In genomic region chr4:148115467-148115866, GRCm38 (mm10) we compare ENCODE assay signal across 7 mouse cellular contexts. TPM values are rescaled to one million over a fixed set of nuclear protein-coding genes. Genes with fewer than 3 reads are reported as not detected.
A peak's percentile ranks its signal among the peaks of the same experiment; 100 is the strongest.
DNase-seq lines count a peak whose midpoint lies in the region; ATAC-seq lines count a peak whose summit lies in the region.

No protein-coding gene starts in this region.

- H3K4me2 ChIP-seq in limb, embryonic 12.5 days, result peak overlapping the region; percentile 34
- 0 out of 2 replicates have a peak overlapping the region, but pooled peaks have one; percentile 20 for H3K4me2 ChIP-seq in midbrain, embryonic 14.5 days (ENCODE audit: low read length)

- DNase-seq in 3134 (ENCODE audit: extremely low read depth, insufficient read length, low spot score), result peak; percentile 56
- DNase-seq in 416B (ENCODE audit: low read depth), result peak; percentile 90
- DNase-seq in embryo, embryonic 9.5 days (ENCODE audit: extremely low spot score), result peak; percentile 62
- DNase-seq in hindbrain, embryonic 10.5 days (ENCODE audit: low spot score), result peak; percentile 61
- peak; percentile 48 for DNase-seq in midbrain, embryonic 14.5 days
- DNase-seq in layer of hippocampus, postnatal 25 days (ENCODE audit: extremely low spot score in 1 of 2, low spot score in 1 of 2), result no peak

- H3K27ac ChIP-seq in hindbrain, embryonic 10.5 days, result peak overlapping the region; percentile 81
- H3K27ac ChIP-seq in limb, embryonic 12.5 days, result 0 out of 2 replicates have a peak overlapping the region, but pooled peaks have one; percentile 18
- H3K27ac ChIP-seq in midbrain, embryonic 14.5 days (replicated peaks; ENCODE audit: low read depth, low read length), result peak overlapping the region; percentile 71

- peak; percentile 29 for ATAC-seq in limb, embryonic 12.5 days (ENCODE audit: insufficient number of reproducible peaks, insufficient read depth, low FRiP score, low TSS enrichment, low read depth)
- ATAC-seq in midbrain, embryonic 14.5 days (ENCODE audit: low FRiP score, low TSS enrichment), result peak; percentile 43; the same call in 1 of the 2 replicates

- H3K4me3 ChIP-seq in hindbrain, embryonic 10.5 days, result peak overlapping the region; percentile 22
- H3K4me3 ChIP-seq in limb, embryonic 12.5 days (replicated peaks), result peak overlapping the region; percentile 1; the same call in 1 of the 2 replicates
- H3K4me3 ChIP-seq in midbrain, embryonic 14.5 days (replicated peaks; ENCODE audit: low read depth, low read length), result no peak overlapping the region

- peaks cover 30% of the 10 kb centered on the region for H3K36me3 ChIP-seq in hindbrain, embryonic 10.5 days
- no peaks in the 10 kb centered on the region for H3K36me3 ChIP-seq in limb, embryonic 12.5 days
- H3K36me3 ChIP-seq in midbrain, embryonic 14.5 days (ENCODE audit: control insufficient read depth, insufficient read depth, low read length), result peaks cover 32% of the 10 kb centered on the region

- no peak overlapping the region; the same call in 1 of the 2 replicates for H3K9ac ChIP-seq in limb, embryonic 12.5 days (replicated peaks)
- H3K9ac ChIP-seq in midbrain, embryonic 14.5 days (replicated peaks; ENCODE audit: low read length), result no peak overlapping the region; the same call in 1 of the 2 replicates

- H3K27me3 ChIP-seq in hindbrain, embryonic 10.5 days (ENCODE audit: insufficient read depth, poor library complexity, severe bottlenecking), result peaks cover 9% of the 10 kb centered on the region
- H3K27me3 ChIP-seq in limb, embryonic 12.5 days, result 0 out of 2 replicates have a peak, but pooled peaks cover 4% of the 10 kb centered on the region
- H3K27me3 ChIP-seq in midbrain, embryonic 14.5 days (ENCODE audit: control insufficient read depth, insufficient read depth, low read length), result no peaks in the 10 kb centered on the region

- 4% methylated on average over 15 of the region's 15 CpGs for WGBS in hindbrain, embryonic 10.5 days
- WGBS in limb, embryonic 12.5 days, result 4% methylated on average over 15 of the region's 15 CpGs
- 9% methylated on average over 15 of the region's 15 CpGs for WGBS in midbrain, embryonic 14.5 days

- peaks cover 22% of the 10 kb centered on the region for H3K4me1 ChIP-seq in hindbrain, embryonic 10.5 days (replicated peaks)
- peaks cover 11% of the 10 kb centered on the region for H3K4me1 ChIP-seq in limb, embryonic 12.5 days (replicated peaks)
- peaks cover 10% of the 10 kb centered on the region for H3K4me1 ChIP-seq in midbrain, embryonic 14.5 days (ENCODE audit: control insufficient read depth, insufficient read depth, low read length)

- peaks cover 8% of the 10 kb centered on the region; the same call in 1 of the 2 replicates for H3K9me3 ChIP-seq in hindbrain, embryonic 10.5 days
- H3K9me3 ChIP-seq in limb, embryonic 12.5 days, result peaks cover 8% of the 10 kb centered on the region; the same call in 1 of the 2 replicates
- H3K9me3 ChIP-seq in midbrain, embryonic 14.5 days (ENCODE audit: control insufficient read depth, low read length), result no peaks in the 10 kb centered on the region

RNA-seq across cellular contexts. Expression of gene Mad2l2, which starts 14.7 kb away (rescaled TPM):
- polyA plus RNA-seq in hindbrain, embryonic 10.5 days (2016; fragmentation: Nextera tagmentation; extraction: Ambion mirVana), result 74.3 and 86.9 TPM in 2 replicates
- polyA plus RNA-seq in limb, embryonic 12.5 days (2016; fragmentation: Nextera tagmentation; extraction: Ambion mirVana), result 104 and 107 TPM in 2 replicates
- polyA plus RNA-seq in midbrain, embryonic 14.5 days (2014; fragmentation: Nextera tagmentation; extraction: Ambion mirVana), result 122 and 133 TPM in 2 replicates
- total RNA-seq in layer of hippocampus, postnatal 25 days (2021), result 10 to 100 TPM; 15.0 to 16.5 TPM

RNA-seq across cellular contexts. Expression of gene Draxin, which starts 15.0 kb away (rescaled TPM):
- 6.5 and 13.1 TPM in 2 replicates for polyA plus RNA-seq in hindbrain, embryonic 10.5 days (2016; fragmentation: Nextera tagmentation; extraction: Ambion mirVana)
- polyA plus RNA-seq in limb, embryonic 12.5 days (2016; fragmentation: Nextera tagmentation; extraction: Ambion mirVana), result 1.8 and 1.9 TPM in 2 replicates
- 21.8 and 24.7 TPM in 2 replicates for polyA plus RNA-seq in midbrain, embryonic 14.5 days (2014; fragmentation: Nextera tagmentation; extraction: Ambion mirVana)
- total RNA-seq in layer of hippocampus, postnatal 25 days (2021), result 1 to 10 TPM; 2.3 TPM

RNA-seq across cellular contexts. Expression of gene Agtrap, which starts 27.6 kb away (rescaled TPM):
- 15.6 and 15.7 TPM in 2 replicates for polyA plus RNA-seq in hindbrain, embryonic 10.5 days (2016; fragmentation: Nextera tagmentation; extraction: Ambion mirVana)
- polyA plus RNA-seq in limb, embryonic 12.5 days (2016; fragmentation: Nextera tagmentation; extraction: Ambion mirVana), result 11.2 and 12.0 TPM in 2 replicates
- 3.7 and 6.3 TPM in 2 replicates for polyA plus RNA-seq in midbrain, embryonic 14.5 days (2014; fragmentation: Nextera tagmentation; extraction: Ambion mirVana)
- 1 to 10 TPM; 6.2 to 6.9 TPM for total RNA-seq in layer of hippocampus, postnatal 25 days (2021)

RNA-seq across cellular contexts. Expression of gene Fbxo6, which starts 36.5 kb away (rescaled TPM):
- polyA plus RNA-seq in hindbrain, embryonic 10.5 days (2016; fragmentation: Nextera tagmentation; extraction: Ambion mirVana), result 11.0 and 15.6 TPM in 2 replicates
- 11.8 and 11.9 TPM in 2 replicates for polyA plus RNA-seq in limb, embryonic 12.5 days (2016; fragmentation: Nextera tagmentation; extraction: Ambion mirVana)
- polyA plus RNA-seq in midbrain, embryonic 14.5 days (2014; fragmentation: Nextera tagmentation; extraction: Ambion mirVana), result 18.7 and 22.8 TPM in 2 replicates
- 10 to 100 TPM; 27.9 to 28.7 TPM for total RNA-seq in layer of hippocampus, postnatal 25 days (2021)

RNA-seq across cellular contexts. Expression of gene Fbxo44, which starts 44.8 kb away (rescaled TPM):
- polyA plus RNA-seq in hindbrain, embryonic 10.5 days (2016; fragmentation: Nextera tagmentation; extraction: Ambion mirVana), result 48.0 and 86.5 TPM in 2 replicates
- polyA plus RNA-seq in limb, embryonic 12.5 days (2016; fragmentation: Nextera tagmentation; extraction: Ambion mirVana), result 17.5 and 18.7 TPM in 2 replicates
- 102 and 106 TPM in 2 replicates for polyA plus RNA-seq in midbrain, embryonic 14.5 days (2014; fragmentation: Nextera tagmentation; extraction: Ambion mirVana)
- total RNA-seq in layer of hippocampus, postnatal 25 days (2021), result 100 to 1,000 TPM; 127 TPM

Comparison
In these comparisons a context has a peak if more than half of its experiments do, and no peak if none do; other contexts are left out.
1. DNase-seq: peak in 3134 (single experiment), 416B (single experiment), embryo, embryonic 9.5 days (single experiment), hindbrain, embryonic 10.5 days (single experiment) and midbrain, embryonic 14.5 days (single experiment); none in layer of hippocampus, postnatal 25 days (0 of 2).
2. H3K27ac ChIP-seq: peak in every context shown above with its lines; median percentile 81 in hindbrain, embryonic 10.5 days; 71 in midbrain, embryonic 14.5 days; 18 in limb, embryonic 12.5 days.